Mouse (Mus musculus) lung, postnatal 36 days (tissue): Measurements from ENCODE around the gene Dnttip1.
"Not testable (repeated sequence)": the region's sequence is repeated elsewhere in the genome, so short reads cannot be mapped to it uniquely, and the experiment has no call there.

Experiments
- DNase-seq: peaks from one replicate; pipeline ENCODE4 v3.0.0; 2022; ENCODE audit warnings: mixed read lengths

The Dnttip1 gene

DNA sequence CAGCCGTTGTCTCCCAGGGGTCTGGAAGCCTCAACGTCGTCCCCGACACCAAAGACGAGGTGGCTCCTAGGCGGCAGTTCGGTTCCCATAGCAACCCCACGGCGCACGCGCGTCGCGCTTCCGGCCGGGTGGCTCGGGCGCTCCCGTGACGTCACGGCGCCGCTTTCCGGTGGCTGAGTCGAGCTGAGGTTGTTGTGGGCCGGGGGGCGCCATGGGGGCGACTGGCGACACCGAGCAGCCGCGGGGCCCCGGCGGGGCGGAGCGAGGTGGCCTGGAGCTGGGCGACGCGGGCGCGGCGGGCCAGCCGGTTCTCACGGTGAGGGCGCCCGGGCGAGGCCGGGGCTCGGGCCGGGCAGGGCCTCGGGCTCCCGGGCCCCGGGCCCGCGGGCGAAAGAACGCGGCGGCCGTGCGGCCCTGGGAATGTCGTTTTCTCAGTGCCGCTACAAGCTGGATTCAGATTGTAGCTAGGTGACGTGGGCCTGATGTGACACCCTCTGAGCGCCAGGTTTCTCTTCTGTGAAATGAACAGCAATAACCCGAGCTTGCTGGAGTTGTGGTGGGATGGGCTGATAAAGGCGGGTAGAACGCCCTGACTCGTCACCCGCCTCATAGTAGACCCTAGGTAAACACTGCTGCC, at the start of gene Dnttip1, which contains the start of gene Wfdc3:
Gene Dnttip1 (plus strand): TSS at position 141 of the 637 bp plus-strand sequence.
Gene Wfdc3 (minus strand): TSS at position 89 of the 637 bp plus-strand sequence.
- DNase-seq: peak; percentile 95

DNA sequence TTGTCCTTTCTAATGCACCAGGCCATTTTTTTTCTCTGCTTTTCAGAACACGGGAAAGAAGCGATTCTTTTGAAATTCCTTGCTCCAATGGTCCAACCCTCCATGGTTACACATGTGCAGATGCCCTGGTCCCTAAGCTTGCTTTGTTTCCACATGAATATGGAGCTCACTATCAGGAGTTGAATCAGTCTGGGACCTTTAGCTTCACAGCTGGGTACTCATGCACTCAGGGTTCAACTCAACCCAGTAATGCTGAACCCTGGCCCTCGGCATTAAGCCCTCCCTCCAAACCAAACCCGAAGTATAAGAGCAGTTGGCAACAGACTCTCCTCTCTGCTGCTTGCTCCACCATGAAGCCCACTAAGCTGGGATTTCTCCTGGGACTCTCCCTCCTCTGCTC, 47.6 kb upstream of the Dnttip1 start, which contains the start of gene Spint4:
Gene Spint4 (plus strand): TSS at position 301 of the 400 bp plus-strand sequence.
- no peak for DNase-seq

DNA sequence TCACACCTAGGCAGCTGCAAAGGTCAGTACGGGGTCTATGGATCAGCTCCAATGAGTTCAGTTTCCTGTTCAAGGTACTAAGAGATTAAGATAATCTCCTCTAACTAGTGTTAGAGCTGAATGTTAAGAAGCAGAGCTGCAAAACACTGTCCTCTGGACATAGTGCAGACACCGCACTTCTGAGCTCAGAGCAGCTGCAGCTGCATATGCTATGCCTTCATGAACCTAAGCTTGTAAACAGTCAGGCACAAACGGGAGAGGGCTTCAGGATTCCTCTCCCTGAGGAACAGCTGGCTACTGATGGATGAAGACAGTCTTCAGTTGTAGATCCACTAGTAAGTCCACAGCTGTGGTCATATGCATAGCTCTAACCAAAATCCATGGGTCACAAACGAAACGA, 44.8 kb upstream of the Dnttip1 start:
- DNase-seq: no peak

DNA sequence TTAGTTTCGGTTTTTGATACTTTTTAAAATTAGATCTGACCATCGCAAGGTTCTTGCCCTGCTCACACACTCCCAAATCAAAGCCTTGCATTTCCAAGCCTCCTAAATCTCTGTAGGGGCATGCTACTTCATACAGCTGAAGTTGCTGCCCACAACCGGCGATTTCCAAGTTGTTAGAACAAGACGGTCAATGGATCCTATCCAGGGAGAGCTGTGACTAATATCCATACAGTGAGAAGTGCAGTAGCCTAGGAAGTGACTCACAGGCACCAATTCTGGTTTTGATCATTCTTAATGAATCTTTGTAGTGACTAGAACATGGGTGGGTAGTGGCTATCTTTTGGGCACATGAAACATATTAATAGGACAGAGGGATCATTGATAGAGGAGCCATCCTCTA, 44.0 kb upstream of the Dnttip1 start:
- no peak for DNase-seq

DNA sequence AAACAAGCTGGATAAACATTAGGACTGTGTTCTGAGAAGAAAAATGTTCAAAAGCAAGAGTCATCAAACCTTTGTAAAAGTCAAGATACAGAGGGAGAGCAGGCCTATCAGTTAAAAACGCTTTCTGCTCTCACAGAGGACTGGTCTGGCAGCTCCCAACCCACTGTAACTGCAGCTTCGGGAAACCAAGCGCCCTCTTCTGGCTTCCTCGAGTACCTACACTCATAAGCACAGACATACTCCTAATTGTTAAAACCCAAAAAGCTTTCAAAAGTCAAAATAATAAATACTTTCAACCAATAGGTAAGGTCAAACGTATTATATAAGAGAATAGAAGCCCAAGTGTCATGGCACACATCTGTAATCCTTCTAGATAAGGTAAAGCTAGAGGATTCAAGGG, 41.5 kb upstream of the Dnttip1 start:
- DNase-seq: no peak

DNA sequence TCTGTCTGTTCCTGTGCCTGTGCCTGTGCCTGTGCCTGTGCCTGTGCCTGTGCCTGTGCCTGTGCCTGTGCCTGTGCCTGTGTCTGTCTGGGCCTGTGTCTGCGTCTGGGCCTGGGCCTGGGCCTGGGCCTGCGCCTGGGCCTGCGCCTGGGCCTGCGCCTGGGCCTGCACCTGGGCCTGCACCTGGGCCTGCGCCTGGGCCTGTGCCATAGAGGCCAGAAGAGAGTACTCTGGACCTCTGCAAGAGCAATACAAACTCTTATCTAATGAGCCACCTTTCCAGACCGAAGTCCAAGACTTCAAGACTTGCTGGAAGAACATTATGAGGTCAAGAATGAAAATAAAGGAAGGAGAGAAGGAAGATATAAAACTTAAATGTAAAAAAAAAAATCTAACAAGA, 40.5 kb upstream of the Dnttip1 start:
- no peak for DNase-seq

DNA sequence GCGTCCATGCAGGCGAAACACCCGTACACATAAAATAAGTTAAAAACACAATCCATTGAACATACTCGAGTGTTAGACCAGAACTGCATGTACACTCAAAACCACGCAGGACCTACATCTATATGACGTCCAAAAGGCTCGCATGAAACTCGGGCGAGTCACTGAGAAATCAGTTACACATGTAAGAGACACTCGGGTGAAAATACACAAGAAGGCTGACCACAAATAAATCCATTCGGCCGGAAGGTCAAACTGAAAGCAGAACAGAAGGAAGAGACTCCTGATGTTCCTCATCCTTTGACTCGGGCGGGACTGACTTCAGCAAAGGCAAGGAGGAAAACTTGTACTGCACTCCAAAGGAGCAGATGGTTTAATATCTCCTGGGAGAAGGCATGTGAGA, 39.8 kb upstream of the Dnttip1 start:
- DNase-seq: no peak

DNA sequence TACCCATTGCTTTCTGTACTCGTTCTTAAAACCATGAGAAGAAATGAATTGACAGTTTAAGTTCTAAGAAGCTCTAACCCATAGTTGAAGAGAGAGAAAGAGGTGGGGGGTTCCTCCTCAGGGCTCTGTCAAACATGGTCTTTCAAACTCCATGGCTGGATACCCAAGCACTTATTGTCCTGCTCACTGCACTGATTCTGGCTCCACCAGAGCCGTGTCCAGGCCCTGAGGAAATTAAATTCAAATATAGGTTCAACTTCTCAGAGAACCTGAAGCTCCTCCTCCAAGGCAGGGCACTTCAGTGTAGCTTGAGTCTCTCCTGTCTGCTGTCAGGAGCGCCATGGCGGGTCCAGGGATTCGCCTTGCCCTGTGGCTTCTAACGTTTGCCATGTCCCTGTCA, 30.8 kb upstream of the Dnttip1 start, which contains the start of gene Spint5:
Gene Spint5 (plus strand): TSS at position 301 of the 400 bp plus-strand sequence.
- no peak for DNase-seq

DNA sequence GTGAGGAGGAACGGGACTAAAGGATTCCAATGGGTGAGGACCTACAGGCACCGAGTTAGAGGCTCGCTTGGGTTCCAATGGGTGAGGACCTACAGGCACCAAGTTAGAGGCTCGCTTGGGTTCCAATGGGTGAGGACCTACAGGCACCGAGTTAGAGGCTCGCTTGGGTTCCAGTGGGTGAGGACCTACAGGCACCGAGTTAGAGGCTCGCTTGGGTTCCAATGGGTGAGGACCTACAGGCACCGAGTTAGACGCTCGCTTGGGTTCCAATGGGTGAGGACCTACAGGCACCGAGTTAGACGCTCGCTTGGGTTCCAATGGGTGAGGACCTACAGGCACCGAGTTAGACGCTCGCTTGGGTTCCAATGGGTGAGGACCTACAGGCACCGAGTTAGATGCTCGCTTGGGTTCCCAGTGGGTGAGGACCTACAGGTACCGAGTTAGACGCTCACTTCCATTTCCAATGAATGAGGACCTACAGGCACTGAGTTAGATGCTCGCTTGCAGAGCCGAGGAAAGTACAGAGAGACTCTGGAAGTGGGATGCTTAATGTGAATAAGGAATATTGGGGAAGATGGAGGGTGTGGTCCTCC, 29.5 kb upstream of the Dnttip1 start:
- DNase-seq: not testable (repeated sequence)

DNA sequence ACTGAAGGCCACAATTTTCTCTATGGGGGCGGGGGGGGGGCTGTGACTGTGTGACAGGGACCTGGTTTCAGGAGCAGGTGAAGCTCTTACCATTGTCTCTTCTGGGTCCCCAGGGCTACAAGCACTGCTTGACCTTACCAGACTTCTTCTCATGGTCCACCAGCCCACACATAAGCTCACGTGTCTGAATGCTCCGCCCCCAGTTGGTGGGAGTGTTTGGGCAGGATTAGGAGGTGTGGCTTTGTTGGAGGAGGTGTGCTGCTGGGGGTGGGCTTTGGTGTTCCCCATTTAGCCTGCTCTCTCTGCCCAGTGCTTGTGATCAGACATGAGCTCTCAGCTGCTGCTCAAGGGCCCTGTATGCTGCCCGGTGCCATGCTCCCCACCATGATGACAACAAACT, 22.5 kb upstream of the Dnttip1 start:
- DNase-seq: no peak

DNA sequence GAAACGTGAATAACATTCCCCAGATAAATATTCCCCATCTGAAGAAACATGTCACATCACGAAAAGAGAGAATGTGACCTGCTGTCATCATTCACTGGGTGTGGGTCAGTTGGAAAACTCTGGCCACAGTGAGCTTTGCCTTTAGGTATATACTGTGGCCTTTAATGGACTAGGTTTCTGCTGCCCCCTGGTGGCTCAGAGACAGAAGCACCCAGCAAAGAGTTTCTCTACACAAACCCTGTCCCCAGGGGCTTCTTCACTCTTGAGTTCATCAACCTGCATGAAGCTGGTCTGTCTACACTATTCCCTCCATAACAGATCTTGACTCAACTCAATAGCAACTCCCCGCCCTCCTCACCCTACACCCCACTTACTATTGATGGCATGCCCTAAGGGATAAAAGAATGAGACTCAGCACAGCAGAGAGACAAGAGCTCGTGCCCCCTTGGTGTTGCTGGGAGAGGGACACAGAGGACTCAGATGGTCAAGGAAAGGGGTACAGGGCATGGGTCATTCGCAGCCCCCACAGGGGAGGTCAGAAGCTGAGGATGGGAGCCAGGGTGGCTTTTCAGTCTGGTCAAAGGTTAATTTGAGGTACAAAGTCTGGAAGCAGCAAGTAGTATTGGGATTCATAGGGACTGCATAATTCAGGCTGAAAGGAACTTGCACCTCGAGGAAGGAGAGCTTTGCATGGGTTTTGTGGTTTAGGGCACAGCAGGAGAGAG, 19.7 kb upstream of the Dnttip1 start:
- DNase-seq: peak; percentile 85

DNA sequence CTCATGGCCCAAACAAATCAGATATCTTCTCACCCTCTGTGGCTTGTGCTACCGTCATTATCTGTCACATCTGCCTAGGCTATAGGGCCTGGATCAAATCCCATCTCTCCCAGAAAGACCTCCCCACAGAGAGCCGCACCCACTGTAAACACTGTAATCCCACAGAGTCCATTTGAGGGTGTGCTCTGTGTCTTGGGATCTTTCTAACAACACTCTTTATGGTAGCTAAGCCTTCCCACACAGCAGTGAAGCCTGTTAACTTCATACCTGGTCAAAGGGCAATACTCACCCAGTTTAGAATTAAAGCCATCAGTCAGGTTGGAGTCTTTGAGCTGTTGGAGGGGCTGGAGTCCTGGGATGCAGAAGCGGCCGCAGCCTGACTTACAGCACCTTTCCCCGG, 14.1 kb upstream of the Dnttip1 start:
- DNase-seq: no peak

DNA sequence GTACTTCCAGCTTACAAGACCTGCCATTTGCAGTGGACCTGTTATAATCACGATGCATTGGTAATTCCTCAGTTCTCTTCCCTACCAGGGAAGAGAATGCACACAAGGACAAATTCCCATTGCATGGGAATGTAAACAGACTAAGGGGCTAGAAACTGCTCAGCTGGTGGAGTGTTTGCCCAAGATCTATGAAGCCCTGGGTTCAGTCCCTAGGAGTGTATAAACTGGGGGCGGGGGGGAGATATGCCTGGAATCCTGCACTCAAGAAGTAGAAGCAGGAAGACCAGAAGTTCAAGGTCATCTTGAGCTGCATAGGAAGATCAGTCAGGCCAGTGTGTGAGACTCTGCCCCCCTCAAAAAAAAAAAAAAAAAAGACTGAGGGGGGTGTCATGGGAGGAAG, 12.5 kb upstream of the Dnttip1 start:
- DNase-seq: no peak

DNA sequence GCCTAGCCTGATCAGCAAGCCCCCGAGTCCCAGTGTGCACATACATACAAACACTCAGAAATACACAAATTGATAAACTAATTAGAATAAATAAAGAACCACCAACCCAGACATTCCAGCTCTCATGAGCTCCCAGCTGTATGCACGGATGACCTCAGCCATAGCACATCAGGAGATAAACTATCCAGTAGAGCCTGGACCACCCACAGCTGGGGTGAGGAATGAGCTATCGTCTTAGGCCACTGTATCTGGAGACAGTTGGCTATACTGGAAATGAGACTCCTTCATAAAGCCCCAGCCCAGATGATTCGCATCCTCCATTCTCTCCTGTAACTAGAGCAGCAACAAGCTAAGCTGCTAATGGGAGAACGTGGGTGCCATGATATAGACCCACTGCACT, 10.9 kb upstream of the Dnttip1 start:
- no peak for DNase-seq

DNA sequence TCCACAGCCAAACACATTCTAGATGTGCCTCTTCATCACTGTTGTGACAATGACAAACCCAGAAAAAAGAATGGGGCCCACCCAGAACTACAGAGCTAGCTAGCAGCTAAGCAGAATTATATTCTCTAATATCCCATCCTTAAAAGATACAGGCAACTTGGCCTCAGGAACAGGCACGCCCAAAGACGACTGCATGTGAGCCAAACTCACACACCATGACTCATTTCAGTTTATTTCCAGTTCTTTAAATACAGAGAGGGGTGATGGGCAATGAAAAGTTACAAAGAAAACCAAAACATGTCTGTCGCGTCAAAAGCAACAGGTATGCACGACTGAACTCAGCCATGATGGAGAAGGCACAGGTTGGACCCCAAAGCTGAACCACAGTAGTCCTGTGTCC, 10.3 kb upstream of the Dnttip1 start:
- DNase-seq: no peak

DNA sequence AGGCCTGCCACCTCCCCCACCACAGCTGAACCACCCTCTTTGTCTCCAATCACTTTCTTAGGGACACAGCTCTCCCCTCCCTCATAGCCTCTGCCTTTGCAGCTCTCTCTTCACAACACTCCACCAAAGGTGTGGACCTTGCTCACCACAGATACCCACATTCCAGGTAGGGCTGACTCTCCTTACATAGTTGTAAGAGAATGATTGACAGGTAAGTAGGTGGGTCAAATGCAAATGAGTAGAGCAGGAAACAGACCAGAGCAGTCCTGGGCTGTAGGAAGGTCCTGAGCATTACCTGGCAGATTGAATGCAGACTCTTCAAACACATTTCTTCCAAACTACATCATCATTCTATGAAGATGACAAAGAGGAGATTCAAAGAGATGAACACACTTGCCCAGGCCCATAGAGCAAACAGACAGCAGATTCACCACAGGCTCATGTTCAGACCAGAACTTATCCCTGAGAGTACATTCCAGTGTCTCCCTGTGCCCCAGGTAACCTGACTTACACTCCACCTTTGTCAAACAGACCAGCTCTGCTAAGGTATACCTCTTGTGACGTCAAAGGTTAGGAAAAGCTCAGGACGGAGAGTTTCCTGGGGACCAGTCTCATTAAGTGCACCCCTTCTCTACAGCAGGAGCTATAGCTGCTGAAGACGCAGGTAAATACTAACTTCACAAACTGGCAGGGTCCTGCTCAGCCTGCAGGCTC, 8.2 kb upstream of the Dnttip1 start:
- no peak for DNase-seq

DNA sequence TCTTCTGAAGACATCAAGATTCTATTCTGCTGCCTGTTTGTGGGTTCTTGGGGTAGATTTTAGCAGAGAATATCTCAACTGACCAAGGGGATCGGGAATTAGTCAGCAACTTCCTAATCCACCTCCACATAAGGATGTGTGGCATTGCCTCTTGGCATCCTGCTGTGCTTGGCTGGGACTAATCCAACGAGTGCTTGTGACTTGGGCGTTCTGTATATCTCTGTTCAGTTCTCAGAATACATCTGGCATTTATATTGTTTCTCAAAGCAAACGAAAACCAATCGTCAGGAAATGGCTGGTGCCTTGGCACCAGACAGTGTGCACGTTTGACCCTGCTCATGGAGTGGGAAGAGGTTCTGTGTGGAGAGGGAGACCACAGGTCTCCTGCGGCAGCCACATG, 5.9 kb upstream of the Dnttip1 start:
- no peak for DNase-seq

DNA sequence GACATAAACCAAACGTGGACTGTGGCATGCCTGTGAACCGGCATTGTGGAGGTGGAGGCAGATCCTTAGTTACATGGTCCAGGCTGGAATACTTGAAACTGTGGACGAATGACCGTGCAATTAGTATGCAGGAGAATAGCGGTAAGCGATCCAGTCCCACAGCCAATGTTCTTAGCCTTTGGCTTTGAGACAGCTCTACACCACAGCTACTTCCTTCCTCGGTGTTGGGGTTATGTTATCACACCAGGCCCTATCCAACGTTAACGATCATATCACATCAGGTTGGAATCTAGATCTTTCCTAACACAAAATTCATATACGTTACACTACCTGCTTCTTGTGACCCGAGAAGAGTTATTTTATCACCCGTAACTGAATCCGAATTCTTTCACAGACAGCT, 796 bp upstream of the Dnttip1 start:
- DNase-seq: no peak

DNA sequence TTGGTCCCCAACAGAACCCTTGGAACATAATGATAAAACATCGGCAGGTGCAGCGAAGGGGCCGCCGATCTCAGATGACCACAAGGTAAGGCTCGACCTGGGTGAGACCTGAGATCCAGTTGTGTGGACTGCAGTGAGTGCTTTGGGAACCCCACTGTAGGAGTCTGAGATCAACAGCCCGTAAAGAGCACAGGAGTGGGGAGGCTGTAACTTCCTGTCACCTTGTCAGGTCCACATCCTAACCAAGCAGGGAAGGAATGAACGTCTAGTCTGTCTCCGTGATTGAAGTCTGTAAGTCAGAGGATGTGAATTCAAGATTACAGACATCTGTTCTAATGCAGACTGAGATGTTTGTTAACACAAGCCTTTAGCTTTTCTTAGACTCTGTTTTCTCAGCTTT, 910 bp downstream of the Dnttip1 start:
- DNase-seq: no peak

DNA sequence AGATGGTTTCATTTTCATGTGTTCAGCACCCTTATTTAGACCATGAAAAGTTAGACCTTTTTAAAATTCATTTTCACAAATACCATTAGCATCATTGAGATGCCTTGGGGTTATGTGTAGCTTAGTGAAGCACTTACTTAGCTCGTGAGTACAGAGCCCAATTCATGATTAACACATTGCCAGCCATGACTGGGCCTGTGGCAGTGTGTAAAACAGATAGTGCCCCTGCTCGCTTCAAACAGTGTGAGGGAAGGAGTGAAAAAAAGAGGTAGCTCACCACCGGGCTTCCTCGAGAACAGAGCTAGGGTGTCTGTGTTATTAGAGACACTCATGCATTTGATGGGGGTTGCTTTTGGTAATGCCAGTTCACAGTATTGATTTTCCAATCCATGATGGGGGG, 2.4 kb downstream of the Dnttip1 start:
- DNase-seq: no peak

DNA sequence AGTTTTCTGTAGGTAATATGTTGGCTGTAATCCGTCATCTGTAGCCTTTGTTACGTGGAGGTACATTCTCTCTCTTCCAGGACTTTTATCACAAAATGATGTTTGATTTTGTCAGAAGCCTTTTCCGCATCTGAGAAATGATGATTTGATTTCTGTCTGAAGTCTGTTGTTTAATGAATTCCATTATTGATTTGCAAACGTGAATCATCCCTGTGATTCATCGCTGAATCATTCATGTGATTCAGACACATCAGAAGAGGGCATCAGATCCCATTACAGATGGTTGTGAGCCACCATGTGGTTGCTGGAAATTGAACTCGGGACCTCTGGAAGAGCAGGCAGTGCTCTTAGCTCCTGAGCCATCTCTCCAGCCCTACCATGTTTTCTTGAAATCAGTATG, 3.2 kb downstream of the Dnttip1 start:
- no peak for DNase-seq

DNA sequence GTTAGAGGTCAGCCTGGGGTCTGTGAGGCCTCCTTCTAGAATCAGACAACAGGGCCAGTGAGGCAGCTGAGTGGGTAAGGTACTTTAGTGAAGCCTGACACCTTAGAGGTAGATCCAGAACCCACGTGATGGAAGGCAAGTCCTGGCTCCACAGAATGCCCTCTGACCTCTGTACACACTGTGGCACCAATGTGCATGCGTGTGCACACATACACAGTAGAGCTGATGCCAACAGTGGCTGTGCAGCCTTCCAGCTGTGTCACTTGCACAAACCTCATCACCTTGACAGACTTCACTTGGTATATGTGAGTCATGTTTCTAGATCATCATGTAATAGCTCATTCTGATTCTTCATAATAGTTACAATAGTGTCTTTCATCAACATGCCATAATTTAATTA, 6.7 kb downstream of the Dnttip1 start:
- DNase-seq: no peak

DNA sequence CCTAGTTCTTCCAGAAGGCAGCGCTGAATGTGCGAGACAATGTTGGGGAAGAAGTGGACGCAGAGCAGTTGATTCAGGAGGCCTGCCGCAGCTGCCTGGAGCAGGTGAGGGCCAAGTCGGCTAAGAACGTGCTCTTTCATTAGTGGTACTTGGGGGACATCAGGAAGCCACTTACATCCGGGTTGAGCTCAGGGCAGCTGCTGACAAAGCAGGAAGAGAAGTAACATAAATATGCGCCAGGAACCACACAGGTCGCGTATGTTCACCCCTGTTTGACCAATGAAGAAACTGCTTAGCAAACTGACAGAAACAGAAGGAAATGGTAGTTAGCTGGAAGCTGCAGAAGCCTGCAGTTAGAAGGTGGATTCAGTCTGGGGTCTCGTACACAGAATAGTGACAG, 8.3 kb downstream of the Dnttip1 start:
- no peak for DNase-seq

DNA sequence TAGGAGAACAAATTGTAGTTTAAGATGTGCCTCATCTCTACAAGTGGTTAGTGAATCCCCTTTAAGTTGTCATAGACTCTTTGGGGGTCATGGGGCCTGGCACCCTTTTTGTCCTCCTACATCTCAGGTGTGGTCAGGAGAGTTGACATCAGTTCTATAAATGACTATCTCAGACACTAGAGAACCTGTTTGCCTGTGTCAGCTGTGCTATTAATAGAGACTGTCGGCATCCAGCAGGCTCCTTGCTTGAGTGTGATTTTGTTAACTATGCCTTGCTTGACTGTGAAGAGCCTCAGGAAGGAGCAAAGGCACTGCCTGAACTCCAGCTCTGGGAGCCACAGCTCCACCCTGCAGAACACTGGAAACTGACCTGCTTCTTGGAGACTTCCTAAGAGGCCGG, 9.0 kb downstream of the Dnttip1 start:
- no peak for DNase-seq
